Comparison of ENCODE assay signal across 20 mouse cellular contexts in the genomic region with DNA sequence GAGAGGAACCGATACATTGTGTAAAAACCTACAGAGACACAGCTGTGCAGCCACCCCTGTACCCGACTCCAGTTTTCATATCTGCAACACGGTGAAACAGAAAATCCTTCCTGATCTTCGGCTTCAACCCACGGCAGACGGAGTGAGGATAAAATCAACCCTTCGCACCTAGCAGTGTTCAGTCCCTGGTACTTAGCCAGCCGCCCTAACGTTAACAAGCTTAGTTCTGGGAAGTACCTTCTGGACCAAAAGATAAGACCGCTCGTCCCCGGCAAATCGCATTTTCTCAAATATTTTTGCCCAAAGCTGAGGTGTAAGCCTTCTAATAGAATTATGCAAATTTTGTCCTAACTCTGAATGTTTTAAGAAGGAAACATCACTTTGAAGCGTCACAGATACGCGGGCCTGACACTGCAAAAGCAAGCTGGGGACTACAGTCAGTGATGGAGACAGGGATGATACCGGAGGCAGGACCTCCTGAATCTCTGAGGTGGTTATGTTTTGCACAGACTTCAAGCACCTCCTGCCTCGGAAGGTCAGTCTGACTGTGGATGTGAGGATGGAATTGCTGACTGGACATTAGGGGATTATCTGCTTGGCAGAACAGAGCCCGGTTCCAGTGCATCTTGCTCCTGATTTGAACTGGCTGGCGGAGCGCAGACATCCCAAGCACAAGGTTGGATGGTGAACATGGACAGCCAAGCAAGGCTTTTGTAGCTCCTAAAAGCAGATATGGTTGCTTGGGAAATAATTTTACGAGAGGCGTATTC.
DNase-seq lines count a peak whose midpoint lies in the region; ATAC-seq and TF ChIP-seq lines count a peak whose summit lies in the region.
"Had no signal": no experiment of that assay in that cellular context is flagged by ENCODE, and none has a peak within 500 bp of the region (broad histone marks: within the 10 kb centered on the region; RNA-seq: fewer than 3 reads in every experiment).

No protein-coding gene starts in this region.

- H3K9ac ChIP-seq in midbrain, embryonic 13.5 days (replicated peaks) = no peak overlapping the region
- H3K9ac ChIP-seq in midbrain, embryonic 11.5 days (ENCODE audit: low read length) = no peak overlapping the region
- no peak overlapping the region for H3K9ac ChIP-seq in midbrain, postnatal 0 days (replicated peaks; ENCODE audit: low read length, poor library complexity, severe bottlenecking)
- H3K9ac ChIP-seq: embryonic facial prominence, embryonic 13.5 days; hindbrain, embryonic 12.5 days; limb, embryonic 12.5 days; liver, embryonic 12.5 days; neural tube, embryonic 13.5 days had no signal

- no peak overlapping the region; the same call in 1 of the 2 replicates for H3K27ac ChIP-seq in midbrain, embryonic 13.5 days
- no peak overlapping the region for H3K27ac ChIP-seq in midbrain, embryonic 11.5 days (ENCODE audit: low read depth, low read length)
- no peak overlapping the region for H3K27ac ChIP-seq in midbrain, postnatal 0 days (ENCODE audit: low read depth, low read length)
- H3K27ac ChIP-seq: embryonic facial prominence, embryonic 13.5 days; hindbrain, embryonic 12.5 days; limb, embryonic 12.5 days; liver, embryonic 12.5 days; neural tube, embryonic 13.5 days; stomach, postnatal 0 days had no signal

- no peaks in the 10 kb centered on the region for H3K9me3 ChIP-seq in midbrain, embryonic 13.5 days
- no peaks in the 10 kb centered on the region for H3K9me3 ChIP-seq in midbrain, embryonic 11.5 days (ENCODE audit: control insufficient read depth, low read length)
- H3K9me3 ChIP-seq in midbrain, postnatal 0 days (ENCODE audit: low read length) = no peaks in the 10 kb centered on the region
- H3K9me3 ChIP-seq: embryonic facial prominence, embryonic 13.5 days; hindbrain, embryonic 12.5 days; limb, embryonic 12.5 days; liver, embryonic 12.5 days; neural tube, embryonic 13.5 days had no signal

- 78% methylated on average over 23 of the region's 23 CpGs for WGBS in midbrain, embryonic 13.5 days
- 84% methylated on average over 23 of the region's 23 CpGs for WGBS in midbrain, embryonic 11.5 days
- WGBS in midbrain, postnatal 0 days = 65% methylated on average over 23 of the region's 23 CpGs

- H3K36me3 ChIP-seq in midbrain, embryonic 13.5 days = no peaks in the 10 kb centered on the region
- H3K36me3 ChIP-seq in midbrain, embryonic 11.5 days (ENCODE audit: control insufficient read depth, insufficient read depth, low read length) = no peaks in the 10 kb centered on the region
- H3K36me3 ChIP-seq in midbrain, postnatal 0 days (ENCODE audit: insufficient read depth, low read length) = no peaks in the 10 kb centered on the region
- H3K36me3 ChIP-seq: embryonic facial prominence, embryonic 13.5 days; hindbrain, embryonic 12.5 days; limb, embryonic 12.5 days; liver, embryonic 12.5 days; neural tube, embryonic 13.5 days had no signal

- peaks cover 9% of the 10 kb centered on the region for H3K4me1 ChIP-seq in midbrain, embryonic 13.5 days (replicated peaks)
- no peaks in the 10 kb centered on the region; the same call in 1 of the 2 replicates for H3K4me1 ChIP-seq in midbrain, embryonic 11.5 days (ENCODE audit: control insufficient read depth, insufficient read depth, low read length)
- 0 out of 2 replicates have a peak, but pooled peaks cover 3% of the 10 kb centered on the region for H3K4me1 ChIP-seq in midbrain, postnatal 0 days (ENCODE audit: insufficient read depth, low read length)
- H3K4me1 ChIP-seq: liver, embryonic 12.5 days; megakaryocyte, embryonic 14.5 days; neural tube, embryonic 13.5 days had no signal

- no peak overlapping the region for H3K4me3 ChIP-seq in midbrain, embryonic 13.5 days (replicated peaks)
- H3K4me3 ChIP-seq in midbrain, embryonic 11.5 days (ENCODE audit: low read depth, low read length) = no peak overlapping the region
- H3K4me3 ChIP-seq in midbrain, postnatal 0 days (ENCODE audit: low read depth, low read length) = no peak overlapping the region
- H3K4me3 ChIP-seq: embryonic facial prominence, embryonic 13.5 days; hindbrain, embryonic 12.5 days; limb, embryonic 12.5 days; liver, embryonic 12.5 days; megakaryocyte, embryonic 14.5 days; neural tube, embryonic 13.5 days had no signal

- ATAC-seq in midbrain, embryonic 13.5 days = peak; percentile 78
- ATAC-seq in midbrain, embryonic 11.5 days (ENCODE audit: low FRiP score) = no peak
- ATAC-seq in midbrain, postnatal 0 days (ENCODE audit: low FRiP score) = no peak
- ATAC-seq: forebrain, embryonic 14.5 days; liver, embryonic 12.5 days had no signal

- H3K4me2 ChIP-seq in midbrain, embryonic 13.5 days (replicated peaks) = no peak overlapping the region
- H3K4me2 ChIP-seq in midbrain, embryonic 11.5 days = no peak overlapping the region
- H3K4me2 ChIP-seq in midbrain, postnatal 0 days (ENCODE audit: low read depth, low read length, poor library complexity, severe bottlenecking) = 0 out of 2 replicates have a peak overlapping the region, but pooled peaks have one; percentile 9
- H3K4me2 ChIP-seq: embryonic facial prominence, embryonic 13.5 days; hindbrain, embryonic 12.5 days; limb, embryonic 12.5 days; liver, embryonic 12.5 days; neural tube, embryonic 13.5 days had no signal

- no peak for DNase-seq in midbrain, embryonic 11.5 days (ENCODE audit: low spot score, missing footprints)
- peak; percentile 50 for DNase-seq in MEL-GATA-1-ER (ENCODE audit: extremely low read depth, low read depth)
- peak; percentile 14 for DNase-seq in gastrocnemius, postnatal 10 days
- no peak for DNase-seq in midbrain, postnatal 0 days (ENCODE audit: low spot score)
- no peak for DNase-seq in thymus, postnatal 10 days (ENCODE audit: low spot score in 2 of 2)
- no peak for DNase-seq in thymus, postnatal 14 days
- DNase-seq: adrenal gland, postnatal 36 days; cerebellum, adult 9-10 months; layer of hippocampus, adult 9-11 months; lung, adult 2 months; right cerebral cortex, postnatal 4 days had no signal

- H3K27me3 ChIP-seq in midbrain, embryonic 13.5 days = no peaks in the 10 kb centered on the region
- H3K27me3 ChIP-seq in midbrain, embryonic 11.5 days (ENCODE audit: control insufficient read depth, insufficient read depth, low read length) = no peaks in the 10 kb centered on the region
- H3K27me3 ChIP-seq in midbrain, postnatal 0 days (ENCODE audit: insufficient read depth, low read length) = no peaks in the 10 kb centered on the region
- H3K27me3 ChIP-seq: embryonic facial prominence, embryonic 13.5 days; hindbrain, embryonic 12.5 days; limb, embryonic 12.5 days; neural tube, embryonic 13.5 days had no signal

- no peak for TF ChIP-seq CTCF in midbrain, postnatal 0 days (IDR thresholded peaks at IDR 0.05)

Comparison
In these comparisons a context has a peak if more than half of its experiments do, and no peak if none do; other contexts are left out.
1. DNase-seq: peak in MEL-GATA-1-ER (single experiment) and gastrocnemius, postnatal 10 days (single experiment); none in midbrain, embryonic 11.5 days (single experiment), midbrain, postnatal 0 days (single experiment), thymus, postnatal 10 days (0 of 2) and thymus, postnatal 14 days (single experiment).